Mouse (Mus musculus) MEL (cell line): ENCODE data around the gene Pnpla1. TPM values are rescaled to one million over a fixed set of nuclear protein-coding genes. Genes with fewer than 3 reads are reported as not detected.

Experiments used
- DNase-seq: peaks from one replicate; pipeline ENCODE4 v3.0.0; 2011; ENCODE audit warnings: low read depth, low spot score
- H3K27ac ChIP-seq: 2 replicates; pipeline ENCODE4 v1.5.1; 2012; ENCODE audit warnings: low read depth, mild to moderate bottlenecking, control low read depth, low read length, moderate library complexity; ENCODE audit not compliant: control insufficient read depth
- H3K27me3 ChIP-seq, 2 experiments: fragments of 150-350 bp in 1 of 2; sonication (generic) in 1 of 2; 2 replicates each; pipeline ENCODE4 v1.6.1; 2012; ENCODE audit warnings: low read length in 2 of 2, mild to moderate bottlenecking in 2 of 2, improper control_type of control experiment in 1 of 2, moderate library complexity in 1 of 2; ENCODE audit not compliant: insufficient read depth in 2 of 2, control insufficient read depth in 1 of 2
- H3K36me3 ChIP-seq, 2 experiments: 2 replicates each; pipeline ENCODE4 v1.6.1; 2012 to 2014; ENCODE audit warnings: low read length in 2 of 2, improper control_type of control experiment in 1 of 2, inconsistent platforms in 1 of 2, mild to moderate bottlenecking in 1 of 2; ENCODE audit not compliant: insufficient read depth in 2 of 2, control insufficient read depth in 1 of 2
- H3K4me1 ChIP-seq, 2 experiments: fragments of 150-350 bp in 1 of 2; sonication (generic) in 1 of 2; 2 replicates each; pipeline ENCODE4 v1.6.1; 2012; ENCODE audit warnings: low read length in 2 of 2, improper control_type of control experiment in 1 of 2, mild to moderate bottlenecking in 1 of 2; ENCODE audit not compliant: insufficient read depth in 2 of 2, control insufficient read depth in 1 of 2
- H3K4me3 ChIP-seq, 2 experiments: fragments of 150-350 bp in 1 of 2; sonication (generic) in 1 of 2; 2 replicates each; pipeline ENCODE4 v1.5.1; 2012; ENCODE audit warnings: low read depth in 2 of 2, low read length in 2 of 2, mild to moderate bottlenecking in 2 of 2, moderate library complexity in 2 of 2, control low read depth in 1 of 2, improper control_type of control experiment in 1 of 2; ENCODE audit not compliant: control insufficient read depth in 1 of 2, insufficient read depth in 1 of 2
- H3K79me2 ChIP-seq: 2 replicates; pipeline ENCODE4 v1.6.1; 2012; ENCODE audit warnings: mild to moderate bottlenecking, low read length, moderate library complexity; ENCODE audit not compliant: control insufficient read depth, poor library complexity, insufficient read depth
- H3K9ac ChIP-seq: 2 replicates; pipeline ENCODE4 v1.6.1; 2012; ENCODE audit warnings: low read depth, mild to moderate bottlenecking, control low read depth, low read length, moderate library complexity; ENCODE audit not compliant: control insufficient read depth, poor library complexity, severe bottlenecking
- H3K9me3 ChIP-seq: fragments of 150-350 bp; sonication (generic); replicated peaks from 2 replicates; pipeline ENCODE4 v1.6.1; 2012; ENCODE audit warnings: mild to moderate bottlenecking, low read length, improper control_type of control experiment, moderate library complexity; ENCODE audit not compliant: insufficient read depth
- BHLHE40 ChIP-seq: IDR thresholded peaks from 2 replicates; pipeline ENCODE4 v1.6.1; 2012; ENCODE audit warnings: low read depth, mild to moderate bottlenecking, inconsistent platforms, low read length, improper control_type of control experiment, borderline replicate concordance
- CTCF ChIP-seq, 3 experiments: IDR thresholded peaks in 2 of 3; conservative IDR thresholded peaks in 1 of 3; 2 replicates each; pipeline ENCODE4 v1.5.1; 2011 to 2012; ENCODE audit warnings: low read length in 3 of 3, low read depth in 2 of 3, mild to moderate bottlenecking in 2 of 3, improper control_type of control experiment in 1 of 3, inconsistent platforms in 1 of 3, mixed read lengths in 1 of 3, moderate library complexity in 1 of 3; ENCODE audit not compliant: control insufficient read depth in 1 of 3, insufficient read depth in 1 of 3, poor library complexity in 1 of 3, severe bottlenecking in 1 of 3
- ETS1 ChIP-seq: IDR thresholded peaks from 2 replicates; pipeline ENCODE4 v1.6.1; 2012; ENCODE audit warnings: low read depth, mild to moderate bottlenecking, inconsistent platforms, low read length, improper control_type of control experiment, moderate library complexity
- GATA1 ChIP-seq: IDR thresholded peaks from 2 replicates; pipeline ENCODE4 v1.6.1; 2011; ENCODE audit warnings: low read depth, low read length, improper control_type of control experiment
- JUND ChIP-seq: IDR thresholded peaks from 2 replicates; pipeline ENCODE4 v1.6.1; 2011; ENCODE audit warnings: low read depth, mild to moderate bottlenecking, improper control_type of control experiment, low read length
- MAX ChIP-seq: IDR thresholded peaks from 2 replicates; pipeline ENCODE4 v1.6.1; 2011; ENCODE audit warnings: low read length, improper control_type of control experiment
- MAZ ChIP-seq: IDR thresholded peaks from 2 replicates; pipeline ENCODE4 v1.6.1; 2012; ENCODE audit warnings: low read depth, mild to moderate bottlenecking, inconsistent platforms, low read length, improper control_type of control experiment
- MEF2A ChIP-seq: IDR thresholded peaks from 2 replicates; pipeline ENCODE4 v1.6.1; 2014; ENCODE audit warnings: low read depth, mild to moderate bottlenecking, inconsistent platforms, low read length, improper control_type of control experiment; ENCODE audit not compliant: poor library complexity, insufficient replicate concordance, severe bottlenecking; ENCODE audit errors: extremely low read depth
- MXI1 ChIP-seq: IDR thresholded peaks from 2 replicates; pipeline ENCODE4 v1.6.1; 2011; ENCODE audit warnings: mild to moderate bottlenecking, low read depth, low read length, improper control_type of control experiment
- NRF1 ChIP-seq: IDR thresholded peaks from 2 replicates; pipeline ENCODE4 v1.6.1; 2014; ENCODE audit warnings: low read depth, mild to moderate bottlenecking, inconsistent platforms, low read length, improper control_type of control experiment, moderate library complexity; ENCODE audit not compliant: poor library complexity, insufficient read depth, severe bottlenecking
- RCOR1 ChIP-seq: IDR thresholded peaks from 2 replicates; pipeline ENCODE4 v1.6.1; 2012; ENCODE audit warnings: low read depth, mild to moderate bottlenecking, inconsistent platforms, low read length, improper control_type of control experiment
- SMC3 ChIP-seq: IDR thresholded peaks from 2 replicates; pipeline ENCODE4 v1.6.1; 2011; ENCODE audit warnings: low read depth, low read length, improper control_type of control experiment
- TAL1 ChIP-seq: IDR thresholded peaks from 2 replicates; pipeline ENCODE4 v1.6.1; 2012; ENCODE audit warnings: mild to moderate bottlenecking, inconsistent platforms, low read length, moderate library complexity, mixed read lengths
- TBP ChIP-seq: IDR thresholded peaks from 2 replicates; pipeline ENCODE4 v1.8.0; 2011; ENCODE audit warnings: low read depth, low read length, improper control_type of control experiment
- TCF12 ChIP-seq: IDR thresholded peaks from 2 replicates; pipeline ENCODE4 v1.6.1; 2014; ENCODE audit warnings: low read depth, mild to moderate bottlenecking, inconsistent platforms, low read length, improper control_type of control experiment, moderate library complexity
- ZNF384 ChIP-seq: IDR thresholded peaks from 2 replicates; pipeline ENCODE4 v1.6.1; 2012; ENCODE audit warnings: low read depth, mild to moderate bottlenecking, inconsistent platforms, low read length, improper control_type of control experiment
- polyA plus RNA-seq, 2 experiments: library from polyadenylated mRNA; stranded (reverse) in 1 of 2; unstranded in 1 of 2; fragments of >175 nt in 1 of 2; fragments of >200 nt in 1 of 2; gene quantifications; 2 replicates each; pipeline versions ENCODE4 v1.2.1 to v1.2.4; 2012; ENCODE audit warnings: low replicate concordance in 2 of 2, low read depth in 1 of 2; ENCODE audit not compliant: insufficient read length in 2 of 2, insufficient read depth in 1 of 2, missing spikeins in 1 of 2
- total RNA-seq: library from RNA; depleted of rRNA; stranded (reverse); fragments of 300-350 nt; gene quantifications from 2 replicates; pipeline ENCODE4 v1.2.3, GENCODE M21; 2012

Pnpla1 gene
- total and polyA plus RNA-seq, 3 experiments = 0.08 to 0.38 TPM; not detected in 1

DNA sequence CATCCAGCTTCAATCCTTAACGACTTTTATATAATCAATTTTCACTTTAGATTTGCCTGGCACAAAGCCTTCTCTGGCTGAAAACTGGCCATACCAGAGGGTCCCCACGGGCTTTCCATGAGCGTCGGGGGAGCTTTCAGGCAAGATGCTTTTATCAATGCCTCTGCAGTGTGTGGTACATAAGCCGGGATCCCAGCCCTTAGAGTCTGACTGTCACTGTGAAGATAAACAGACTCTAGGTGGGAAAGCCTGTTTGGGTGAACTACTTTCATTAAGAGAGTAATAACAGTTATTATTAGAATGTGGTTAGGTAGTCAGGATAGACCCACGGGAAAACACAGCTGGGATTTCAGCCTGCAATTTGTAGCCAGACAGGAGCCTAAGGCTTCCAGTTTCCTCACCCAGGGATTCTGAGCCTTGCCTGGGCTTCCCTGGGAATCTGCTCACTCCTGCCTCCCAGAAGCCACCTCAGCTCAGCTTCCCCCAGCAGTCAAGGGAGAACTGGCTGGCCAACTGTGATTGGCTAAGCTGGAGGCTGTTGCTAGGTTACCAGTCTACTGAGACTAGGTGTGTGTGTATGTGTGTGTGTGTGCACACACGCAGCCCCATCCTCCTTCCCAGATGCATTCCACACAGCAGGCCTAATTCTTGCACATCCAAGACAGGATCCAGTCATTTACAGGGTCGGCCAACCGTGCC lies 11.3 kb downstream of the Pnpla1 start:
- DNase-seq = no peak
- Histone ChIP-seq H3K9ac (no peak overlapping the region), H3K9me3 (no peaks in the 10 kb centered on the region), H3K4me3 (no peak overlapping the region), H3K4me1 (no peaks in the 10 kb centered on the region), H3K27me3 (peaks cover 0 to 6% of the 10 kb centered on the region in 2 experiments; a peak in 3 of 4 replicates), H3K36me3 (no peaks in the 10 kb centered on the region), H3K79me2 (no peaks in the 10 kb centered on the region), H3K27ac (no peak overlapping the region)
- TF ChIP-seq TBP (no peak), MEF2A (no peak), NRF1 (no peak), MAX (no peak)

DNA sequence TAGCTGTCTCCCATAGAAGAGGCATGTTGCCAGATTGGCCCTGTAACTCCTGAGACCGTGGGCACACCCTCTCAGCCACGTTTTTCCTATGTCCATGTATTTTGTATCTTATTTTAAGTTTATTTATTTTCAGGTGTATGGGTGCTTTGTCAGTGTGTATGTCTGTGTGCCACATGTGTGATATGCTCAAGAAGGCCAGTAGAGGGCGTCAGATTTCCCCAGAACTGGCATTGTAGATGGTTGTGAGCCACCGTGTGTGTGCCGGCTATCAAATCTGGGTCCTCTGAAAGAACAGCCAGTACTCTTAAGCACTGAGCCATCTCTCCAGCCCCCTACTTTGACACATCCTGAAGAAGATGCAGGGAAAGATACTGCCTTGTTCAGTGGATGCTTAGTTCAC lies 12.2 kb downstream of the Pnpla1 start:
- TF ChIP-seq GATA1 = no peak
- TF ChIP-seq MXI1 = no peak
- TF ChIP-seq ETS1 = no peak
- no peak for TF ChIP-seq TCF12
- no peak for TF ChIP-seq BHLHE40
- TF ChIP-seq TAL1 = no peak
- TF ChIP-seq MAZ = no peak
- TF ChIP-seq CTCF (IDR thresholded peaks at IDR 0.05 in 2 of 3, conservative IDR thresholded peaks at IDR 0.05 in 1 of 3; ENCODE audit: control insufficient read depth in 1 of 3, insufficient read depth in 1 of 3, low read depth in 2 of 3, low read length in 3 of 3, poor library complexity in 1 of 3, severe bottlenecking in 1 of 3) = peak; percentile 42 to 47 (median 46); a peak in 5 of 6 replicates
- no peak for TF ChIP-seq MAX
- TF ChIP-seq JUND = no peak
- no peak for TF ChIP-seq NRF1
- TF ChIP-seq RCOR1 = no peak
- TF ChIP-seq ZNF384 = no peak
- TF ChIP-seq SMC3 = peak; percentile 30
- Histone ChIP-seq H3K4me3 (no peak overlapping the region), H3K79me2 (no peaks in the 10 kb centered on the region), H3K27me3 (peaks cover 0 to 6% of the 10 kb centered on the region in 2 experiments; a peak in 3 of 4 replicates), H3K27ac (no peak overlapping the region), H3K9me3 (no peaks in the 10 kb centered on the region), H3K9ac (no peak overlapping the region), H3K36me3 (no peaks in the 10 kb centered on the region), H3K4me1 (no peaks in the 10 kb centered on the region)
- no peak for DNase-seq
